Mouse (Mus musculus): ENCODE data around the gene Arhgap45.

- TF ChIP-seq CTCF (IDR thresholded peaks at IDR 0.05; ENCODE audit: insufficient read depth, low read length) (no peak), POLR2A (IDR thresholded peaks at IDR 0.05; ENCODE audit: borderline replicate concordance, extremely low read depth, low read depth, low read length) (no peak)
Measured at GRCm38 (mm10) chr10:80016931-80017330, 478 bp downstream of the Arhgap45 start.

Measured in lung, adult 2 months (tissue).